Mouse (Mus musculus): Measurements from ENCODE around the gene Ermp1.

The Ermp1 gene

GRCm38 (mm10) chr19:29647651-29648549, at the start of gene Ermp1:
TSS of gene Ermp1 (minus strand) at chr19:29648415.
- peak; percentile 98 to 99 for DNase-seq (ENCODE audit: low spot score in 2 of 2)

- DNase-seq (ENCODE audit: low spot score in 2 of 2), result no peak
Observed at GRCm38 (mm10) chr19:29697245-29697874, 49.1 kb upstream of the Ermp1 start, which contains the start of gene Mlana. TSS of gene Mlana (plus strand) at chr19:29697824.

DNA sequence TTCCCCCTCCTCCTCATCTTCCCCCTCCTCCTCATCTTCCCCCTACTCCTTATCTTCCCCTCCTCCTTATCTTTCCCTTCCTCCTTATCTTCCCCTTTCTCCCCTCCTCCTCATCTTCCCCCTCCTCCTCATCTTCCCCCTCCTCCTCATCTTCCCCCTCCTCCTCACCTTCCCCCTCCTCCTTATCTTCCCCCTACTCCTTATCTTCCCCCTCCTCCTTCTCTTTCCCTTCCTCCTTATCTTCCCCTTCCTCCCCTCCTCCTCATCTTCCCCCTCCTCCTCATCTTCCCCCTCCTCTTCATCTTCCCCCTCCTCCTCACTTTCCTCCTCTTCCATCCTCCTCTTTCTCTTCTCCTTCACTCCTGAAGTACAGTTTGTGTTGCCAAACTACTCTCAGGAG, 48.6 kb upstream of the Ermp1 start:
- DNase-seq (ENCODE audit: low spot score in 2 of 2), result no peak

GRCm38 (mm10) chr19:29696309-29696708, 48.1 kb upstream of the Ermp1 start:
- DNase-seq (ENCODE audit: low spot score in 2 of 2), result no peak

GRCm38 (mm10) chr19:29695071-29695470, 46.9 kb upstream of the Ermp1 start:
- no peak for DNase-seq (ENCODE audit: low spot score in 2 of 2)

- peak; percentile 60 to 74 for DNase-seq (ENCODE audit: low spot score in 2 of 2)
Observed at GRCm38 (mm10) chr19:29683844-29684540, 35.8 kb upstream of the Ermp1 start.

DNA sequence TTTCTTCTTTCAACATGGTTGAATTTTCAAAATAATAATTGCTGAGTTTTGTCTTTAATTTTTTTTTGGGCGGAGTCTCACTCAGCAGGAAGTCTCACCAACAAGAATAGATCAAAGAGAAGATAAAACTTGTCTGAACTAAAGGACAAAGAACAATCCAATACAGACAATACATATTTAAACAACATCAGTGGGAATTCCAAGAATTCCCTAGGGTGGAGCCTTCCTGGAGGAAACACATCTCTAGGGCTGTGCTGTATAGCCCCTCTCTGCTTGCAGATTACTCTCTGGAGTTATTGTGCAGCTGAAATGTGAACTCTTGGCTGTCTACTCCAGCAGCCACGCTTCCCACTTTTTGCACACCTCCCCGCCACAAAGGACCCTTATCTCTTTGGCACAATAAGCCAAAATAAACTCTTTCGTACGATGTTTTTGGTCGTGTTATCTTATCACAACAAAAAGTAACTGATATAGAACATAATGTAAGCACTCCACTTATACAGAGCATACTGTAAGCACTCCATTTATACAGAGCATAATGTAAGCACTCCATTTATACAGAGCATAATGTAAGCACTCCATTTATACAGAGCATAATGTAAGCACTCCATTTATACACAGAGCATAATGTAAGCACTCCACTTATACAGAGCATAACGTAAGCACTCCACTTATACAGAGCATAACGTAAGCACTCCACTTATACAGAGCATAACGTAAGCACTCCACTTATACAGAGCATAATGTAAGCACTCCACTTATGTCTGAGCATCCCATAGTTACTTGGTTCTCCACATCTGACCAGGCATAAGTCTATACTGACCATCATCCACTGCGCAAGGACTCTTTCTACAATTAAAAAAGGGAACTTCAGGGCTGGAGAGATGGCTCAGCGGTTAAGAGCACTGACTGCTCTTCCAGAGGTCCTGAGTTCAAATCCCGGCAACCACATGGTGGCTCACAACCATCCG, 32.3 kb upstream of the Ermp1 start:
- DNase-seq (ENCODE audit: low spot score in 2 of 2), result no peak

GRCm38 (mm10) chr19:29678181-29678778, 30.1 kb upstream of the Ermp1 start:
- no peak for DNase-seq (ENCODE audit: low spot score in 2 of 2)

DNA sequence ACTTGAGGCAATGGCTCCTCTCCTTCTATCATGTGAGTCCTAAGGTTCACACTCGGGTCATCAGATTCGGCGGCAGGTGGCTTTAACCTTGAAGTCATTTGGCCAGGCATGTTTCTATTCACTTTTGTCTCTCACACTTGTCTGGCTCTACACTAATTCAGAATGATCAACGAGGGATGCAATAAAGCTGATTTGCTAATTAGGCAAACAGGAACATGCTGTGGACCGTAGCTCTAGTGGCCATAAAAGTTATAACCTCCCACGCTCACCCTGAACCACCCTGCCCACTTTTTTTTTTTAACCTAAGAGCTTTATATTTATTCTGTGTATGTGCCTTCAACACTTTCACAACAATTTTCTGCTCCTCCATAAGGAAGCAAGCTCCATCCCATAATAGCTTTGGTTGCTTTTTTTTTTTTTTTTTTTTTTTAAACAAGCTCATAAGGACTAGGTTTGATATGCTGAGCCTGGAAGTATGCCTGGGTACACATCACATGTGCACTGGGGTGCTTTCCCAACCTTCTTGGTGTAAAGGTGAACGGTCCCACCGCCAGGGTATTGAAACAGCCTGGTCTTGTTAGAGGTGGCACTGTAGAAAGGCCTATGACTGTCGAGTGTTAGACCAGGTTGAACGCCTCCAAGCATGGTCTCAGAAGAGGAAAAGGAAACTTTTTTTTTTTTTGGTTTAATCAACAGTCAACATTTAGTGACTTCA, 28.4 kb upstream of the Ermp1 start:
- no peak for DNase-seq (ENCODE audit: low spot score in 2 of 2)

GRCm38 (mm10) chr19:29675562-29676078, 27.4 kb upstream of the Ermp1 start:
- no peak for DNase-seq (ENCODE audit: low spot score in 2 of 2)

- DNase-seq (ENCODE audit: low spot score in 2 of 2), result no peak
Observed at GRCm38 (mm10) chr19:29674946-29675345, 26.7 kb upstream of the Ermp1 start.

DNA sequence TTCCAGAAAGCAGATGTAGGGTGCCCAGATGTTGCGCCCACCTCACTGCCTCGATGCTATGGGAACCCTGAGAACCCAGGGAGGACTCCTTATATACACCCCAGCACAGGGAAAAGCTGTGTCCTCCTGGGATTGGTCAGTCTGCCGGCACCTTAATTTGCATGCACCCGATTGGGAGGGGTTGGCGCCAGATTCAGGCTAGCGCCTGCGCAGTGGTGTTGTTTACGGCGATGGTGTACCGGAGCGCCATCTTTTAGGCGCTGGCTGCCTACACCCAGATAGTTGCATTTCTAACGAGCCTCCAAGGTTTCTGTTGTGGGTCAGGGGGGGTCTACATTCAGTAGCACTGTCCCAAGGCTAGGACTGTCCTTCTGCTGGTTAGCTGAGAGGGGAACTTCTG, 24.4 kb upstream of the Ermp1 start:
- DNase-seq (ENCODE audit: low spot score in 2 of 2), result no peak

- no peak for DNase-seq (ENCODE audit: low spot score in 2 of 2)
Observed at GRCm38 (mm10) chr19:29671160-29671559, 22.9 kb upstream of the Ermp1 start.

DNA sequence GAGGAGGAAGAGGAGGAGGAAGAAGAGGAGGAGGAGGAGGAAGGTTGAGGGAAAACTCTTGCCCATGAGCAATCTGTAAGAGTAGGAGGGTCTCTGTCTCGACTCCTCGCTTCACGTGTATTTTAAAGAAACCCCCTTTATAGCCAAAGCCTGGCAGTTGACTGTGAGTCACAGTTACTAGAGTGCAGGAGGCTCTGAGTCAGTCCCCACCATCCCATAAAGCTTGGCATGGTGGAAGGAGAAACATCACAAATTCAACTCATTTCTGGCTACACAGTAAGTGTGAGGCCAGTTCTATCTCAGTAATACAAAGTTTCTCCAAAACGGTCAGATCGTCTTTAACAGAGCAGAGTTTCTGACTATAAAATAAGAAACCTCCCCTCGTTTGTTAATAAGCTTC, 22.0 kb upstream of the Ermp1 start:
- DNase-seq (ENCODE audit: low spot score in 2 of 2), result no peak

DNA sequence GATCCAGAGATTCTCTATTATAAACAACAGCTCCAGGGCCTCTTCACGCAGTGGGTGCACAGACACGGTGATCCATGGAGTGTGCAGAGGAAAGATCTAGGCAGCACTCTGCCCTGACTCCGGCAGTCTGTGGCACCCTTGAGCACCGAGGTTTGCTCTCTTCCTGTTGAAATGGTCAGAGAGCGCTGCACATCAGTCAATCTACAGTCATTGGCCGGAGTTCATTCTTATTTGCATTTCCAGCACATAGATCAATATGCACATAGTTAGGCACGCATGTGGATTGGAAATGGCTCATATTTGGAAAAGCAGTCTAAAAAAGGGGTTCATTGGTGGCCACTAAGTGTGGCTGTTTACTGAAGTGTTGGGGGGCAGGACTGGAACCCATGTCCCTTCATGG, 19.9 kb upstream of the Ermp1 start:
- DNase-seq (ENCODE audit: low spot score in 2 of 2), result no peak

- no peak for DNase-seq (ENCODE audit: low spot score in 2 of 2)
Observed at GRCm38 (mm10) chr19:29666965-29667594, 18.9 kb upstream of the Ermp1 start.

DNA sequence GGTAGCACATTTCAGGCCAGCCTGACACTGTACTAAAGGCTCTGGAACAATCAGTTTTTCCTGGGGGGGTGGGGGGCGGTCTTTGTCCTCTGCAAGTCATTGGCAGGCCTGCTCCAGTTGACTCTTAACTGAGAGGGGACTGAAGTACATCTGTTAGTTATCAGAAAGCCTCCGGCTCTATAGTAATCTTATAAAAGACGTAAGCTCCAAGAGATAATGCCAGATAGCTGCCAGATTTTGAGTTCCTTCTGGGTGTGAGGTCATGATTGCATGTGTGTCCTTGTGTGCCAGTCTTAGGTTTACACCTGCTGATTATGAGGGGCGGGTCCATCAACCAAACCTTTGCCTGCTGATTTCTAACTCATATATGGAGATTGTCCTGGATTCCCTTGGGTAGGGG, 17.9 kb upstream of the Ermp1 start:
- DNase-seq (ENCODE audit: low spot score in 2 of 2), result no peak

DNA sequence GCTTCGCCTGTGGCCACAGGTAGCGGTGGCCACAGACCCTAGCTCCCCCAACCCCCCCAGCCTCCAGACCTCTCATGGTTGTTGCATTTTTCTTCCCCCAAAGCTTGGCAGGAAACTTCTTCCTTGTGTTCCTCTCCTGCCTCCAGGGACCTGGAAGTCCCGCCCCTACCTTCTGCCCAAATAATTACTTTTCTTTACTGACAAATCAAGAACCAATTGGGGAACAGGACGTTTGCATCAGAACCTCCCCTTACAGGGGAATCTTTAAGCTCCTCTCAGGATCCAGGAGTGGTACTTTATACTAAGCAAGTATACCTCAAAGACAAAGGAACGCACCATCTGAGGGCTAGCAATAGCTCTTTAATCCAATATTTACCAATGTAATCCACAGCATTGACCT, 16.7 kb upstream of the Ermp1 start:
- DNase-seq (ENCODE audit: low spot score in 2 of 2), result no peak

DNA sequence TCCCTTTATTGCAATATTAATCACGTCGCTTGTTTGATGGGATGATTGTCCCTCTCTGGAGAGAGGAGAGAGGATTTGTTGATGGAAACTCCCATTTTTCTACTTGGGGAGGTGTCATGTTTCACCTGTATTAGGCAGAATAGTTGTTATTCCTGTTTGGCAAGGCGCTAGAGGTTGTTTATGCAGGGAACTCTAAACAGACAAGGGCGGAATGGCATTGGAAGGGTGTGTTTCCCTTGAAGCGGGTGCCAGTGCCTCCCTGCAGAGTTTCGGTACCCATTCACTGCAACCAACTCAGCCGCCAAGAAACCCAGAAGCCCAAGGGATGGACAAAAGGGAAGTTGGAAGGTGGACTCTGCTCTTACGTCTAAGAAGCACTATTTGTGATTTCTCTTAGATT, 15.6 kb upstream of the Ermp1 start:
- no peak for DNase-seq (ENCODE audit: low spot score in 2 of 2)

Measured in cerebellum, postnatal 4 days (tissue).